Mouse (Mus musculus) MEL (cell line): Measurements from ENCODE around the gene Sft2d2. TPM values are rescaled to one million over a fixed set of nuclear protein-coding genes. Genes with fewer than 3 reads are reported as not detected.

Source experiments
- DNase-seq: peaks from one replicate; pipeline ENCODE4 v3.0.0; 2011; ENCODE audit warnings: low read depth, low spot score
- H3K27ac ChIP-seq: 2 replicates; pipeline ENCODE4 v1.5.1; 2012; ENCODE audit warnings: low read depth, mild to moderate bottlenecking, control low read depth, low read length, moderate library complexity; ENCODE audit not compliant: control insufficient read depth
- H3K27me3 ChIP-seq, 2 experiments: fragments of 150-350 bp in 1 of 2; sonication (generic) in 1 of 2; 2 replicates each; pipeline ENCODE4 v1.6.1; 2012; ENCODE audit warnings: low read length in 2 of 2, mild to moderate bottlenecking in 2 of 2, improper control_type of control experiment in 1 of 2, moderate library complexity in 1 of 2; ENCODE audit not compliant: insufficient read depth in 2 of 2, control insufficient read depth in 1 of 2
- H3K36me3 ChIP-seq, 2 experiments: 2 replicates each; pipeline ENCODE4 v1.6.1; 2012 to 2014; ENCODE audit warnings: low read length in 2 of 2, improper control_type of control experiment in 1 of 2, inconsistent platforms in 1 of 2, mild to moderate bottlenecking in 1 of 2; ENCODE audit not compliant: insufficient read depth in 2 of 2, control insufficient read depth in 1 of 2
- H3K4me1 ChIP-seq, 2 experiments: fragments of 150-350 bp in 1 of 2; sonication (generic) in 1 of 2; 2 replicates each; pipeline ENCODE4 v1.6.1; 2012; ENCODE audit warnings: low read length in 2 of 2, improper control_type of control experiment in 1 of 2, mild to moderate bottlenecking in 1 of 2; ENCODE audit not compliant: insufficient read depth in 2 of 2, control insufficient read depth in 1 of 2
- H3K4me3 ChIP-seq, 2 experiments: fragments of 150-350 bp in 1 of 2; sonication (generic) in 1 of 2; 2 replicates each; pipeline ENCODE4 v1.5.1; 2012; ENCODE audit warnings: low read depth in 2 of 2, low read length in 2 of 2, mild to moderate bottlenecking in 2 of 2, moderate library complexity in 2 of 2, control low read depth in 1 of 2, improper control_type of control experiment in 1 of 2; ENCODE audit not compliant: control insufficient read depth in 1 of 2, insufficient read depth in 1 of 2
- H3K79me2 ChIP-seq: 2 replicates; pipeline ENCODE4 v1.6.1; 2012; ENCODE audit warnings: mild to moderate bottlenecking, low read length, moderate library complexity; ENCODE audit not compliant: control insufficient read depth, poor library complexity, insufficient read depth
- H3K9ac ChIP-seq: 2 replicates; pipeline ENCODE4 v1.6.1; 2012; ENCODE audit warnings: low read depth, mild to moderate bottlenecking, control low read depth, low read length, moderate library complexity; ENCODE audit not compliant: control insufficient read depth, poor library complexity, severe bottlenecking
- H3K9me3 ChIP-seq: fragments of 150-350 bp; sonication (generic); replicated peaks from 2 replicates; pipeline ENCODE4 v1.6.1; 2012; ENCODE audit warnings: mild to moderate bottlenecking, low read length, improper control_type of control experiment, moderate library complexity; ENCODE audit not compliant: insufficient read depth
- CHD2 ChIP-seq: IDR thresholded peaks from 2 replicates; pipeline ENCODE4 v1.6.1; 2011; ENCODE audit warnings: low read length, improper control_type of control experiment
- CTCF ChIP-seq, 3 experiments: IDR thresholded peaks in 2 of 3; conservative IDR thresholded peaks in 1 of 3; 2 replicates each; pipeline ENCODE4 v1.5.1; 2011 to 2012; ENCODE audit warnings: low read length in 3 of 3, low read depth in 2 of 3, mild to moderate bottlenecking in 2 of 3, improper control_type of control experiment in 1 of 3, inconsistent platforms in 1 of 3, mixed read lengths in 1 of 3, moderate library complexity in 1 of 3; ENCODE audit not compliant: control insufficient read depth in 1 of 3, insufficient read depth in 1 of 3, poor library complexity in 1 of 3, severe bottlenecking in 1 of 3
- EP300 ChIP-seq, 2 experiments: IDR thresholded peaks; 2 replicates each; pipeline ENCODE4 v1.6.1; 2011; ENCODE audit warnings: improper control_type of control experiment in 2 of 2, low read length in 2 of 2, low read depth in 1 of 2, mild to moderate bottlenecking in 1 of 2
- GABPA ChIP-seq: IDR thresholded peaks from 2 replicates; pipeline ENCODE4 v1.6.1; 2012; ENCODE audit warnings: low read depth, mild to moderate bottlenecking, inconsistent platforms, low read length, improper control_type of control experiment, moderate library complexity
- JUND ChIP-seq: IDR thresholded peaks from 2 replicates; pipeline ENCODE4 v1.6.1; 2011; ENCODE audit warnings: low read depth, mild to moderate bottlenecking, improper control_type of control experiment, low read length
- KAT2A ChIP-seq: conservative IDR thresholded peaks from 2 replicates; pipeline ENCODE4 v1.6.1; 2012; ENCODE audit warnings: low read depth, low read length, improper control_type of control experiment, inconsistent platforms
- MAX ChIP-seq: IDR thresholded peaks from 2 replicates; pipeline ENCODE4 v1.6.1; 2011; ENCODE audit warnings: low read length, improper control_type of control experiment
- MXI1 ChIP-seq: IDR thresholded peaks from 2 replicates; pipeline ENCODE4 v1.6.1; 2011; ENCODE audit warnings: mild to moderate bottlenecking, low read depth, low read length, improper control_type of control experiment
- MYB ChIP-seq: IDR thresholded peaks from 2 replicates; pipeline ENCODE4 v1.6.1; 2011; ENCODE audit warnings: mild to moderate bottlenecking, low read depth, low read length, improper control_type of control experiment
- NELFE ChIP-seq: IDR thresholded peaks from 2 replicates; pipeline ENCODE4 v1.6.1; 2011; ENCODE audit warnings: low read depth, low read length, improper control_type of control experiment
- NRF1 ChIP-seq: IDR thresholded peaks from 2 replicates; pipeline ENCODE4 v1.6.1; 2014; ENCODE audit warnings: low read depth, mild to moderate bottlenecking, inconsistent platforms, low read length, improper control_type of control experiment, moderate library complexity; ENCODE audit not compliant: poor library complexity, insufficient read depth, severe bottlenecking
- POLR2AphosphoS2 ChIP-seq: IDR thresholded peaks from 2 replicates; pipeline ENCODE4 v1.6.1; 2011; ENCODE audit warnings: low read length, improper control_type of control experiment
- RAD21 ChIP-seq: IDR thresholded peaks from 2 replicates; pipeline ENCODE4 v1.6.1; 2011; ENCODE audit warnings: mild to moderate bottlenecking, low read depth, low read length, improper control_type of control experiment
- TAL1 ChIP-seq: IDR thresholded peaks from 2 replicates; pipeline ENCODE4 v1.6.1; 2012; ENCODE audit warnings: mild to moderate bottlenecking, inconsistent platforms, low read length, moderate library complexity, mixed read lengths
- TCF12 ChIP-seq: IDR thresholded peaks from 2 replicates; pipeline ENCODE4 v1.6.1; 2014; ENCODE audit warnings: low read depth, mild to moderate bottlenecking, inconsistent platforms, low read length, improper control_type of control experiment, moderate library complexity
- UBTF ChIP-seq: IDR thresholded peaks from 2 replicates; pipeline ENCODE4 v1.6.1; 2012; ENCODE audit warnings: low read depth, mild to moderate bottlenecking, inconsistent platforms, low read length, improper control_type of control experiment, moderate library complexity, borderline replicate concordance; ENCODE audit not compliant: insufficient read depth
- USF1 ChIP-seq: IDR thresholded peaks from 2 replicates; pipeline ENCODE4 v1.6.1; 2014; ENCODE audit warnings: low read depth, mild to moderate bottlenecking, inconsistent platforms, low read length, improper control_type of control experiment, moderate library complexity
- USF2 ChIP-seq, 2 experiments: IDR thresholded peaks; 2 replicates each; pipeline ENCODE4 v1.6.1; 2011 to 2012; ENCODE audit warnings: improper control_type of control experiment in 2 of 2, low read length in 2 of 2, borderline replicate concordance in 1 of 2, inconsistent platforms in 1 of 2, low read depth in 1 of 2, mild to moderate bottlenecking in 1 of 2; ENCODE audit not compliant: insufficient read depth in 1 of 2
- ZC3H11A ChIP-seq: IDR thresholded peaks from 2 replicates; pipeline ENCODE4 v1.6.1; 2012; ENCODE audit warnings: low read depth, mild to moderate bottlenecking, inconsistent platforms, low read length, improper control_type of control experiment
- ZKSCAN1 ChIP-seq: IDR thresholded peaks from 2 replicates; pipeline ENCODE4 v1.6.1; 2012; ENCODE audit warnings: low read depth, mild to moderate bottlenecking, inconsistent platforms, low read length, improper control_type of control experiment, moderate library complexity
- ZMIZ1 ChIP-seq: IDR thresholded peaks from 2 replicates; pipeline ENCODE4 v1.6.1; 2012; ENCODE audit warnings: low read depth, mild to moderate bottlenecking, inconsistent platforms, low read length, improper control_type of control experiment, moderate library complexity
- ZNF384 ChIP-seq: IDR thresholded peaks from 2 replicates; pipeline ENCODE4 v1.6.1; 2012; ENCODE audit warnings: low read depth, mild to moderate bottlenecking, inconsistent platforms, low read length, improper control_type of control experiment
- polyA plus RNA-seq, 2 experiments: library from polyadenylated mRNA; stranded (reverse) in 1 of 2; unstranded in 1 of 2; fragments of >175 nt in 1 of 2; fragments of >200 nt in 1 of 2; gene quantifications; 2 replicates each; pipeline versions ENCODE4 v1.2.1 to v1.2.4; 2012; ENCODE audit warnings: low replicate concordance in 2 of 2, low read depth in 1 of 2; ENCODE audit not compliant: insufficient read length in 2 of 2, insufficient read depth in 1 of 2, missing spikeins in 1 of 2
- total RNA-seq: library from RNA; depleted of rRNA; stranded (reverse); fragments of 300-350 nt; gene quantifications from 2 replicates; pipeline ENCODE4 v1.2.3, GENCODE M21; 2012

The Sft2d2 gene
- total and polyA plus RNA-seq, 3 experiments = 4.0 to 8.9 TPM; not detected in 1

GRCm38 (mm10) chr1:165179321-165179720 is 14.9 kb downstream of the Sft2d2 start:
- no peak for DNase-seq
- Histone ChIP-seq H3K9ac (no peak overlapping the region), H3K4me3 (no peak overlapping the region), H3K36me3 (no peaks in the 10 kb centered on the region), H3K27me3 (no peaks in the 10 kb centered on the region), H3K4me1 (no peaks in the 10 kb centered on the region), H3K27ac (no peak overlapping the region), H3K9me3 (no peaks in the 10 kb centered on the region), H3K79me2 (no peaks in the 10 kb centered on the region)
- TF ChIP-seq JUND (no peak), USF1 (no peak), ZNF384 (no peak), NELFE (no peak), MYB (no peak), CTCF (IDR thresholded peaks at IDR 0.05 in 2 of 3, conservative IDR thresholded peaks at IDR 0.05 in 1 of 3; ENCODE audit: control insufficient read depth in 1 of 3, insufficient read depth in 1 of 3, low read depth in 2 of 3, low read length in 3 of 3, poor library complexity in 1 of 3, severe bottlenecking in 1 of 3) (no peak), UBTF (no peak), GABPA (no peak), ZKSCAN1 (no peak), POLR2AphosphoS2 (no peak), MAX (no peak), TCF12 (no peak), TAL1 (no peak), ZC3H11A (no peak), NRF1 (no peak)

- Histone ChIP-seq H3K9ac (no peak overlapping the region), H3K27me3 (no peaks in the 10 kb centered on the region)
- TF ChIP-seq MYB (no peak), TCF12 (no peak), USF2 (IDR thresholded peaks at IDR 0.05; ENCODE audit: borderline replicate concordance in 1 of 2, insufficient read depth in 1 of 2, low read depth in 1 of 2, low read length in 2 of 2) (no peak), ZNF384 (no peak), EP300 (IDR thresholded peaks at IDR 0.05; ENCODE audit: low read depth in 1 of 2, low read length in 2 of 2) (no peak), TAL1 (no peak), CTCF (IDR thresholded peaks at IDR 0.05 in 2 of 3, conservative IDR thresholded peaks at IDR 0.05 in 1 of 3; ENCODE audit: control insufficient read depth in 1 of 3, insufficient read depth in 1 of 3, low read depth in 2 of 3, low read length in 3 of 3, poor library complexity in 1 of 3, severe bottlenecking in 1 of 3) (no peak), RAD21 (no peak), ZMIZ1 (no peak), CHD2 (no peak), ZC3H11A (no peak), KAT2A (no peak), MXI1 (no peak)
- TF ChIP-seq, all 39 proteins: peak for 0
- Histone ChIP-seq H3K27ac (no peak overlapping the region), H3K4me1 (no peaks in the 10 kb centered on the region), H3K36me3 (no peaks in the 10 kb centered on the region), H3K4me3 (no peak overlapping the region), H3K9me3 (no peaks in the 10 kb centered on the region), H3K79me2 (no peaks in the 10 kb centered on the region)
- DNase-seq = no peak
These were observed 16.2 kb downstream of the Sft2d2 start for GRCm38 (mm10) chr1:165178075-165178474.
